Mouse (Mus musculus): ENCODE data around the gene Tcf7l1. TPM values are rescaled to one million over a fixed set of nuclear protein-coding genes. Genes with fewer than 3 reads are reported as not detected.
A peak's percentile ranks its signal among the peaks of the same experiment; 100 is the strongest.

Gene Tcf7l1
- polyA plus RNA-seq, 1 experiment from 2014 or later, result 6.2 TPM

DNA sequence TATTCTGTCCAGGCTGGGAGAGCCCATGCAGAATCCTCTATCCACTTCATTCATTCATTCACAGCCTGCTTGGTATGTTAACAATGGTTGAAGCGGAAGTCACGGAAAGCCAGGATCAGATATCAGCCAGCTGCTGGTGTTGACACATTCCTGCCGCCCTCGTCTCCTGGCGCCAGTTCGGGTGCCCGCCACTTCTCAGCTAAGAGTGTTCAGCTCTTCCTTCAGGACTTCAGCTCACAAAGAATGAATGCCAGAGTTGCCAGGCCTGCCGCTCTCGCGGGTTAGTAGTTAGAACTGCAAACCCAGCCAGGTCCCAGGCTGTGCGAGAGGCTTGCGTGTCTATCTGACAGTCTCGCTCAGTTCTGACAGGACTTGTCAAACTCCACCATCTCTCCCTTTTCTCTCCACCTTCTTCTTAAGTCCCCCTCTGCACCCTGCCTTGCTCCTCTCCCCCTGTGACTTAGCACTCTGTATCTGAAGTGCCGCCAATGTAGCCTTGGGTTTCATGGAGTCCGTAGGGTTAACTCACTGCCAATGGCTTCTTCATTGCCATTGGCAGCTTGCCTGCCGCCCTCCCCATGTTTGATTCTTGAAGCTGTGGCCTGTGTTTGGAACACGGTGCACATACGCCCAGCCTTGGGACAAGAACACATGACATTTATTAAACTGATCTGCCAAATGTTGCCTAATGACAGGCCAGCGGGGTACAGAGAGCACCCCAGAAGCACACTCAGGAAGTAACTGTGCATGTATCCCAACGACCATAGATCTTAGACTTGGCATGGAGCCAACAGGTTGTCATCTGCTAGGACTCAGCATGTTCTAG, 48.2 kb downstream of the Tcf7l1 start:
- H3K36me3 ChIP-seq, result no peaks in the 10 kb centered on the region
- WGBS, result 39% methylated on average over 20 of the region's 20 CpGs
- H3K9ac ChIP-seq (replicated peaks), result no peak overlapping the region
- H3K4me1 ChIP-seq, result peaks cover 27% of the 10 kb centered on the region
- H3K4me3 ChIP-seq, result no peak overlapping the region
- H3K9me3 ChIP-seq, result no peaks in the 10 kb centered on the region
- ATAC-seq (replicated peaks), result peak; percentile 41
- no peak overlapping the region for H3K4me2 ChIP-seq (replicated peaks)
- no peaks in the 10 kb centered on the region for H3K27me3 ChIP-seq
- peak overlapping the region; percentile 50 for H3K27ac ChIP-seq (replicated peaks)

DNA sequence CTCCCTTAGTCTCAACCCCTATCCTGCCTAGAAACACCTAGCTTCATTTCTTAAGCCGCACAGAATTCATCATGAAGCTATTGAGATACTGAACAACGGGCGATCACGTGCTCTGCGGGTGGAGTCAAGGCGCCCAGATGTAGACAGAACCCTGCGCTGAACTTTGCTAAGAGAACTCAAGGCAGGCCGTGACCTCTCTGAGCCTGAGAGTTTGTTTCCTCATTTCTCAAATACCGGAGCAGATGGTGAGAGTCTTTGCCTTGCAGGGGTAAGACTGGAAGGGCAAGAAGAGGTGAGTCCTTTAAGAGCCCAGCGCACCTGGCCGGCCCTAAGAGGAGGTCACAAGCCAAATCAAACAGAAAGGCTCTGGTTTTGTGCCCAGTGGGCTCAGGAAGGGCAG, 52.2 kb downstream of the Tcf7l1 start:
- WGBS, result 96% methylated on average over 11 of the region's 11 CpGs
- Histone ChIP-seq H3K27me3 (no peaks in the 10 kb centered on the region), H3K9me3 (no peaks in the 10 kb centered on the region), H3K36me3 (no peaks in the 10 kb centered on the region), H3K4me2 (replicated peaks) (no peak overlapping the region), H3K4me3 (no peak overlapping the region), H3K4me1 (peaks cover 14% of the 10 kb centered on the region), H3K27ac (replicated peaks) (no peak overlapping the region), H3K9ac (replicated peaks) (no peak overlapping the region)
- no peak for ATAC-seq (replicated peaks)

GRCm38 (mm10) chr6:72735206-72735605, 53.8 kb downstream of the Tcf7l1 start:
- Histone ChIP-seq H3K36me3 (no peaks in the 10 kb centered on the region), H3K4me2 (replicated peaks) (no peak overlapping the region), H3K4me3 (no peak overlapping the region), H3K9me3 (no peaks in the 10 kb centered on the region), H3K27ac (replicated peaks) (no peak overlapping the region), H3K27me3 (no peaks in the 10 kb centered on the region), H3K4me1 (peaks cover 14% of the 10 kb centered on the region), H3K9ac (replicated peaks) (no peak overlapping the region)
- 65% methylated on average over 12 of the region's 12 CpGs for whole genome bisulfite sequencing
- ATAC-seq (replicated peaks), result no peak

DNA sequence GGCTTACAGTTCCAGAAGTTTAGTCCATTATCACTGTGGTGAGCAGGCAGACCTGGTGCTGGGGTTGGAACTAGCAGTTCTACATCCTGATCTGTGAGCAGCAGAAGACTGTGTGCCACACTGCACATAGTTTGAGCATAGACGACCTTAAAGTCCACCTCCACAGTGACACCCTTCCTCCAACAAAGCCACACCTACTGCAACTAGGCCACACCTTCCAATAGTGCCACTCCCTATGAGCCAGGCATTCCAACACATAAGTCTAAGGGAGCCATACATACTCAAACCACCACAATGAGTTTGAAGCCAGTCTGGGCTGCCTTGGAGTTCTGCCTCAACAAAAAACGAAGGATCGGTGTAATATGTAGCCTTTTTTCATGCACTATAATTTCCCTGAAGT, 55.7 kb downstream of the Tcf7l1 start:
- Histone ChIP-seq H3K4me3 (no peak overlapping the region), H3K9ac (replicated peaks) (no peak overlapping the region), H3K27ac (replicated peaks) (no peak overlapping the region), H3K27me3 (no peaks in the 10 kb centered on the region), H3K36me3 (no peaks in the 10 kb centered on the region), H3K9me3 (no peaks in the 10 kb centered on the region), H3K4me2 (replicated peaks) (no peak overlapping the region), H3K4me1 (peaks cover 28% of the 10 kb centered on the region)
- WGBS, result 97% methylated on average over 3 of the region's 3 CpGs
- ATAC-seq (replicated peaks), result no peak

GRCm38 (mm10) chr6:72732109-72732508, 56.9 kb downstream of the Tcf7l1 start:
- Histone ChIP-seq H3K9ac (replicated peaks) (no peak overlapping the region), H3K27ac (replicated peaks) (no peak overlapping the region), H3K4me2 (replicated peaks) (no peak overlapping the region), H3K27me3 (no peaks in the 10 kb centered on the region), H3K4me3 (no peak overlapping the region), H3K4me1 (peaks cover 36% of the 10 kb centered on the region), H3K36me3 (no peaks in the 10 kb centered on the region), H3K9me3 (no peaks in the 10 kb centered on the region)
- ATAC-seq (replicated peaks), result no peak
- WGBS, result 70% methylated on average over 4 of the region's 4 CpGs

- peak; percentile 85 for ATAC-seq (replicated peaks)
- Histone ChIP-seq H3K27me3 (no peaks in the 10 kb centered on the region), H3K27ac (replicated peaks) (peak overlapping the region; percentile 53), H3K9me3 (no peaks in the 10 kb centered on the region), H3K36me3 (no peaks in the 10 kb centered on the region), H3K4me3 (no peak overlapping the region), H3K9ac (replicated peaks) (no peak overlapping the region), H3K4me2 (replicated peaks) (no peak overlapping the region), H3K4me1 (peaks cover 36% of the 10 kb centered on the region)
- WGBS, result 7% methylated on average over 8 of the region's 8 CpGs
Observed at GRCm38 (mm10) chr6:72730560-72730849, 58.5 kb downstream of the Tcf7l1 start.

DNA sequence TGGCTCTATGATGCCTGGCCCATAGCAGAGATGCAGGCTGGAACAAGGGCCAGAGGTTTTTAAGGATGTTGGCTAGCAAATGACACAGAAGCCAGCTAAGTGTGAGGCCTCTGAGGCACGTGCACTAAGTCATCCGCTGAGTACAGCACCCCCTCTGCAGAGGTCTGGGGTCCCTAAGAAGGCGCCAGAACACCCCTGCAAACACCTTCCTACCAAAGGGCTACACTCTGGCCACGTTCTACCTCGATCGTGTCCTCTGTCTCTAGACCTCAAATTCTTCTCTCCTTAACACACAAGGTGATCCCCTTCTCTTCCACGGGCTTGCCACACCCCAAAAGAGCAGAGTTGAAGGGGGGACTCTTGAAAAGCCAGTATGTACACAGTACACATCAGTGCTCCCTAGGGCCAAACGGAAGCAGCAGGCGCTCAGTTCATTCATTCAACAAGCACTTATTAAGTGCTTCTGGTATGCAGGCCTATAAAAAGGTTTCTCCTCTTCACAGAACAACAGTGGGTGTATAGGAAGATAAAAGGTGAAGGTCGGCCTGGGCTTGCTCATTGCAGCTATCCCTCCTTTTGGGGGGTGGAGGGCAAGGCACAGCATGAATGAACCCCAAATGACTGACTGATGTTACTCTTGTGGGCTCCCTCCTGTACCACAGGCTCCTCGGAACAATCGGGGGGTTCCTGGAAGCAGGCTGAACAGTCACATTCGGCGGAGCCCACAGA, 59.1 kb downstream of the Tcf7l1 start:
- Histone ChIP-seq H3K36me3 (no peaks in the 10 kb centered on the region), H3K9me3 (no peaks in the 10 kb centered on the region), H3K27ac (replicated peaks) (no peak overlapping the region), H3K9ac (replicated peaks) (no peak overlapping the region), H3K4me3 (no peak overlapping the region), H3K4me1 (peaks cover 36% of the 10 kb centered on the region), H3K4me2 (replicated peaks) (no peak overlapping the region), H3K27me3 (no peaks in the 10 kb centered on the region)
- WGBS, result 19% methylated on average over 14 of the region's 14 CpGs
- 0 out of 2 replicates have a peak, but pooled peaks have one; percentile 20 for ATAC-seq (replicated peaks)

DNA sequence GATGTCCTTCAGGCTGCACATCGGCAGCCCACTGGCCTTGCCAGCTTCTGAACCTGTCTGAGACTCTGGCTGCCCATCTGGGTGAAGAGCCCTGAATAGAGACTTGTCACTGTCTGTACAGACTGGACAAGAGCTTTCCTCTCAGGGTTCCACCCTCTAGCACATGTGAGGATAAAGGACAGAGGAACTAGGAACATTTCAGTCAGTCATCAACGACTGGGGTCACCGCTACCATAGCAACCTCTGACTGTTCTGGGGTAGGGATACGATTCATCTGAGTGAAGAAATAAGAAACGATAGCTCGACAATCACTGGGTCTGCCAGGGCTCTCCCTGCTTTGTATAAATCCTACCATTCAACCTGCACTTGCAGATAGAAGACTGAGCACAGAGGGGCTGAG, 61.2 kb downstream of the Tcf7l1 start:
- H3K4me1 ChIP-seq, result peaks cover 50% of the 10 kb centered on the region
- no peak overlapping the region for H3K4me3 ChIP-seq
- ATAC-seq (replicated peaks), result no peak
- H3K36me3 ChIP-seq, result no peaks in the 10 kb centered on the region
- no peaks in the 10 kb centered on the region for H3K9me3 ChIP-seq
- no peaks in the 10 kb centered on the region for H3K27me3 ChIP-seq
- H3K9ac ChIP-seq (replicated peaks), result no peak overlapping the region
- no peak overlapping the region for H3K27ac ChIP-seq (replicated peaks)
- 23% methylated on average over 6 of the region's 6 CpGs for WGBS
- no peak overlapping the region for H3K4me2 ChIP-seq (replicated peaks)

DNA sequence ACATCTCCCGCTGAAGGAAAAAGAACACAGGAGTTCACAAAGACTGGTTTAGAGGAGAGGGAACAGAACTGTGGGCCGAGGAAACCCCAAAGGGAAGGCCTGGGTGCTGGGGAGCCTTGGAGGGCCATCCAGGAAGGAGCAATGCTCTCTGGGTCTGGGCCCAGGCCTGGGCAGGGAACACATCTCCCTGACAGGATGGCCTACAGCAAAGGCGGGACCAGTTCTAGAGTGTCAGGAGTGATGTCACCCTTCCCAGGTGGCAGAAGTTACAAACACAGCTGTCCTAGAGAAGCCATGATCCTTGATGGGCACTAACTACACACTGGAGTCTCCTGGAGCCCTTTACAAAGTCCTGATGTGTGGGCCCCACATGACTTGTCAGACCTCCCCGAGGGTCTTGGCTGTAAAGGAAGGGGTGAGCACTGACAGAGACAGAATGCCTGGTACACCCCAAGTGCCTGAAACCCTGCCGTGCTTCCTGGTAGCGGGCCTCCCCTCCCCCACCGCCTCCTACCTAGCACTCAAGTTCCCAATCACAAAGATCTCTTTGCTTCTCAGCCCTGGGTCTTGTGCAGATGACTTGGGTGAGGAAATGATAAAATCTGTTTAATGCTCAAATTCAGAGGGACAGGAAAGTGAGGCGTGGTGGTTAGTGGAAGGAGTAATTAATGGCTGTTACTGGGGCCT, 64.4 kb downstream of the Tcf7l1 start:
- no peak overlapping the region for H3K4me3 ChIP-seq
- ATAC-seq (replicated peaks), result 0 out of 2 replicates have a peak, but pooled peaks have one; percentile 26
- no peak overlapping the region for H3K4me2 ChIP-seq (replicated peaks)
- no peak overlapping the region for H3K9ac ChIP-seq (replicated peaks)
- H3K4me1 ChIP-seq, result peaks cover 31% of the 10 kb centered on the region
- no peaks in the 10 kb centered on the region for H3K27me3 ChIP-seq
- no peaks in the 10 kb centered on the region for H3K36me3 ChIP-seq
- WGBS, result 62% methylated on average over 8 of the region's 8 CpGs
- no peaks in the 10 kb centered on the region for H3K9me3 ChIP-seq
- no peak overlapping the region for H3K27ac ChIP-seq (replicated peaks)

DNA sequence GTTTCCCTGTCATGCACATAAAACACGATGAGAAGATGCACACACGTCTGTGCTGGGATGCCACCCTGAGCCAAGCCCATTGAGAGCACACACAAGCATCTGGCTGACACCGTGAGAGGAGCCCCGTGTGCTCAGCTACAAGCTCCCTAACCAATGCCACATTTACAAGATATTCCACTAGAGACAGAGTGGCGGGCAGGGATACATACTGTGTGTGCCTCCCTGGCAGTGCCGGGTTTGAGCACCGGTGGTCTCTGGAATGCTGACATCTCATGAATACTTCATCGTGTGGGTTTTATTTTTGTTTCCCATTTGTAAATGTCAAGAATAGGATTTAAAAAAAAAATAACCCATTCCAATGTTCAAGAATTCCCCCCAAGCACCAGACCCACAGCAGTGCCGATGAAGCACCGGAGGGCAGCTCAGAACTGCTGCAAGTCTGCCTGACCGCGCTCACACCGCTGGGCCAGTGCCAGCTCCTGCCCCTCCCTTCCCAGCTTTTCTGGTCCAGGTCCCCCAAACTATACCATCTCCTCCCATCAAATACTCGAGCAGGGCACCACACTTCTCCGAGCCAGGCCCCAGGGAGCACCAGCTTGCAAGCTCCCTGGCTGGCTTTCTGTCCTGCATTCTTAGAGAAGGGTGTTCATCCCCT, 65.2 kb downstream of the Tcf7l1 start:
- Histone ChIP-seq H3K4me2 (replicated peaks) (no peak overlapping the region), H3K27ac (replicated peaks) (0 out of 2 replicates have a peak overlapping the region, but pooled peaks have one; percentile 11), H3K9ac (replicated peaks) (no peak overlapping the region), H3K9me3 (no peaks in the 10 kb centered on the region), H3K36me3 (no peaks in the 10 kb centered on the region), H3K27me3 (no peaks in the 10 kb centered on the region), H3K4me3 (no peak overlapping the region), H3K4me1 (peaks cover 25% of the 10 kb centered on the region)
- ATAC-seq (replicated peaks), result 0 out of 2 replicates have a peak, but pooled peaks have one; percentile 30
- 48% methylated on average over 15 of the region's 15 CpGs for WGBS

- Histone ChIP-seq H3K4me2 (replicated peaks) (no peak overlapping the region), H3K4me3 (no peak overlapping the region), H3K9ac (replicated peaks) (no peak overlapping the region), H3K27me3 (no peaks in the 10 kb centered on the region), H3K27ac (replicated peaks) (no peak overlapping the region), H3K4me1 (peaks cover 19% of the 10 kb centered on the region), H3K36me3 (no peaks in the 10 kb centered on the region), H3K9me3 (no peaks in the 10 kb centered on the region)
- no peak for ATAC-seq (replicated peaks)
- whole genome bisulfite sequencing, result 95% methylated on average over 4 of the region's 4 CpGs
Observed at GRCm38 (mm10) chr6:72723143-72723542, 65.9 kb downstream of the Tcf7l1 start.

GRCm38 (mm10) chr6:72720852-72721251, 68.2 kb downstream of the Tcf7l1 start:
- Histone ChIP-seq H3K9ac (replicated peaks) (no peak overlapping the region), H3K4me2 (replicated peaks) (no peak overlapping the region), H3K27me3 (no peaks in the 10 kb centered on the region), H3K27ac (replicated peaks) (no peak overlapping the region), H3K9me3 (no peaks in the 10 kb centered on the region), H3K4me3 (no peak overlapping the region), H3K36me3 (no peaks in the 10 kb centered on the region), H3K4me1 (peaks cover 14% of the 10 kb centered on the region)
- 96% methylated on average over 3 of the region's 3 CpGs for WGBS
- ATAC-seq (replicated peaks), result no peak
